Mouse (Mus musculus) right cerebral cortex, postnatal 36 days (tissue): ENCODE results near the gene Snrnp70.
A peak's percentile ranks its signal among the peaks of the same experiment; 100 is the strongest.

ENCODE experiments used
- DNase-seq, 2 experiments: peaks; one replicate each; pipeline ENCODE4 v3.0.0; 2022; ENCODE audit warnings: low spot score in 2 of 2, mixed read lengths in 1 of 2

Snrnp70 gene

DNA sequence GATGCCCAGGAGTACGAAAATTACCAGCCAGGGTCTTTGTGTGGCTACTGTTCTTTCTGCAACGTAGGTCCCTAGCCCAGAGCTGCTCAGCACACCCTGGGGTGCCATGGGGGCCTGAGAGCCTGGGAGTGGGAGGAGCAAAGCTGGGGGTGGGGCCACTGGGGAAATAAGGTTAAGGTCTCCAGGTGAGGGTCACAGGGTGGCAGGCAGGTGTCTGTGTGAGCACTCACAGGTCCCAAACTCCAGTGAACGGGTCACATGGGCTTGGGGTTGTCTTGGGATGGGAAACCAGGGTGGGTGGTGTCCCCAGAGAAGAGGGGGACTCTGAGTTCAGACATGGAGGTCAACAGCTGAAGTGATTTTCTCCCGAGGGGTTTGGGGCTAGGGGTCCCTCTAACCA lies 58.1 kb downstream of the Snrnp70 start:
- no peak for DNase-seq

DNA sequence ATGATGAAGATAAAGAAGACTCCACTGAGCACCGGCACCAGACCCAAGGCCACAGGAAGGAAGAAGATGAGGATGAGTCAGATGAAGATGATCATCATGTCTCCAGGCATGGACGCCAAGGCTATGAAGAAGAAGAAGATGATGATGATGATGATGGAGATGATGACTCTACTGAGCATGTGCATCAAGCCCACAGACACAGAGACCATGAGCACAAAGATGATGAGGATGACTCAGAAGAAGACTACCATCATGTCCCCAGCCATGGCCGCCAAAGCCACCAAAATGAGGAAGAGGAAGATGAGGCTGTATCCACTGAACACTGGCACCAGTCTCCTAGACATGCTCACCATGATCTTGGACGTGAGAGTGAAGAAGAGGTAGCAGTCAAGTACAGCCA lies 59.2 kb downstream of the Snrnp70 start:
- no peak for DNase-seq

DNA sequence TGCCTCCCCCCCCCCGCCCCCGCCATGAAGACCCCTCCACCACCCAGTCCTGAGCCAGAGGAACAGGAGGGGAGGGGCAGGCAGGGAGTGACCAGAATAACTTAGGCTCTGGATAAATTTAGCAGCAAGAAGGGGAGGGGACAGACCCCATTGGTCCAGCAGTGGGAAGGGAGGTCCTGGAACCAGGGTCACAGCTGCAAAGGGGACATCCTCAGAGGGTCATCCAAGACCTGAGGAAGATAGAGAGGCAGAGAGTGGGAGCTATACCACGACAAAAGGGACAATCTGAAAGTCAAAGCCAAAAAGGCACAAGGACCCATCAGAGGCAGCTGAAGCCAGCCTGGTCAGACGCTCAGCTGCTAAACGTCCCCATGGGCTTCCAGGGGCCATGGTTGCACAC lies 60.5 kb downstream of the Snrnp70 start, which contains the start of gene Hrc:
Gene Hrc, plus strand, starts transcription at position 235 of the 400 bp plus-strand sequence.
- DNase-seq = no peak

DNA sequence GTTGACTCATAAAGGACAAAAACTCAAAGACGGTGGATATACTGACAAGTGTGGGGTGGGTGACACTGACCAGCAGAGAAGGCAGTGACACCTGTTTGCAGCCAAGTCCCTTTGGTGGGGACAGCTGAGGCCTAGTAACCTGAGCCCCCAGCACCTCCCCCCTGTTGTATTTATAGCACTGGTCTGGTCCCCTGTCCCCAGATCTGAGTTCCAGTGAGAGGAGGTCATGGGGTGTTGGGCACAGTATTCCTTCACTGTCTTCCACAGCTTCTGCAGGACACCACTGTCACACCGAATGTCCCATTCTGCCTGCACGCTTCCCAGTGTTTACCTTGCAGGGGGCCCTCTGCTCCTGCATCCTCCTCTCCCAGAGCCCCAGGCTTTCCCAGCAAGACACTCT lies 60.9 kb downstream of the Snrnp70 start:
- DNase-seq = no peak

DNA sequence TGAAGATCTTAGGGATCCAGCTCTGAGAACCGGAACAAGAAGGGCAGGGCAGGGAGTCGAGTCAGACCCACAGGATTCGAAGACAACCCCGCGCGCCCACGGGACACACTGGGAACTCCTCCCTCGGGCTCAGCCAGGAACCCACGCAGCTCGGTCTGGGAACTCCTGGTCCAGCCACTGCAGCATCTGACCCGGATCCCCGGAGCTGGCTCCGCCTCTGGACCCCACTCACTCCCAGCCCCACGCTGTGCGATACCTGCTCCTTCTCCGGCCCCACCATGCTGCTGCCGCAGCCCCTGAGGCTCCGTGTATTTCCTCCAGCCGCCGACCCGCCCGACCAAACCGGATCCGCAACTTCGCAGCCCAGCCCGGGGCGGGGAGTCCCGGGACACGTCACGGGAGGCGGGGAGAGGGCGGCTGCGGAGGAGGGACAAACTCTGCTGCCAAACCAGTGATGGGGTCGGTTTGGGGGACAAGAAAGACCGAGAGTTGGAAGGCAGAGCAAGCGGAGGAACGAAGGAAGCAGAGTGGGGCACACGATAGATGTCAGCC lies 62.0 kb downstream of the Snrnp70 start, which contains the start of gene Trpm4:
Gene Trpm4, minus strand, starts transcription at position 350 of the 552 bp plus-strand sequence.
- DNase-seq = peak in 1 of 2 experiments; percentile 59

DNA sequence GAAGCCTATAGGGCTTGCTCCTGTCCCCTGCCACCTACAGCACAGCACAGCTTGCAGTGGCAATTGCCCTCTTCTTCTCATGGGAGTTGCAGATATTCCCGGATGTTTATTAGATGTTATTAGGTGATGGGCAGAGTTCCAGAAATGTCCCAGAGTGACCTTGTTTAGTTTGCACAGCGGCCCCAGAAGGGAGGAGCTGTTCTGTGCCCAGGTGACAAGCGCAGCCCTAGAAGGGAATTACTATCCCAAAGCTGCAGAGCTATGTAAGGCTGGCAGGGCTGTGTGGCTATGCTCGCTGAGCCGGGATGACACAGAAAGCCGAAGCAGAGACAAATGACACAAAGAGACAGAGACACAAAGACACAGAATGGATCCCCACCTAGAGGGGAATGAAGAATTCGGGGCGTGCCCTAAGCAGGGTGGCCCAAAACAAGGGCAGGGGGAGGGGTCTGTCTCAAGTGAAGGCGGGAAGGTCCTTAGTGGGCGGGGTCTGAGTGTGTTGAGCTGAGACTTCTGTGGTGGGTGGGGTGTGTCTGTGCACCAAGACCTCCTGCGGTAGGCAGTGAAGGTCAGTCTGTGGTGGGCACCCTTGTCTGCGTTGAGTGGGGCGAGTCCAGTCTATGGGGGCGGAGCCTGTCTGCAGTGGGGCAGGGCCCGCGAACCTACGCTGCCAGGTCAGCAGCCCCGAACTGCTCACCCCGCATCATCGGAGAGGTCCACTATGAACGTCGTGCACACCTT lies 62.7 kb downstream of the Snrnp70 start:
- no peak for DNase-seq

DNA sequence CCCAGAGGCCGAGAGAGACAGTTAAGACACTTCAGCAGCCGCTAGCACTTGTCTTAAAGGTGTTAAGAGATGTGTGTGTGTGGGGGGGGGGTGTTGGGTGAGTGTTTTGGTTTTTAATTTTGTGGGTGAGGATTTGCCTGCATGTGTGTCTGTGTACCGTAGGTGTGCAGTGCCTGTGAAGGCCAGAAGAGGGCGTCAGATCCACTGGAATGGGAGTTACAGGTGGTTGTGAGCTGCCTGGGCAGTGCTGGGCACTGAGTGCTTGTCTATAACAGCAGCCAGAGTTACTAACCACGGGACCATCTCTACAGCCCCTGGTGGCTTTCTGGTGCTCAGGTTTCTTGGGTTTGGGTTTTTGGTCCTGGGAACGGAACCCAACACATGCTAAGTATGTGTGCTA lies 64.0 kb downstream of the Snrnp70 start:
- no peak for DNase-seq

DNA sequence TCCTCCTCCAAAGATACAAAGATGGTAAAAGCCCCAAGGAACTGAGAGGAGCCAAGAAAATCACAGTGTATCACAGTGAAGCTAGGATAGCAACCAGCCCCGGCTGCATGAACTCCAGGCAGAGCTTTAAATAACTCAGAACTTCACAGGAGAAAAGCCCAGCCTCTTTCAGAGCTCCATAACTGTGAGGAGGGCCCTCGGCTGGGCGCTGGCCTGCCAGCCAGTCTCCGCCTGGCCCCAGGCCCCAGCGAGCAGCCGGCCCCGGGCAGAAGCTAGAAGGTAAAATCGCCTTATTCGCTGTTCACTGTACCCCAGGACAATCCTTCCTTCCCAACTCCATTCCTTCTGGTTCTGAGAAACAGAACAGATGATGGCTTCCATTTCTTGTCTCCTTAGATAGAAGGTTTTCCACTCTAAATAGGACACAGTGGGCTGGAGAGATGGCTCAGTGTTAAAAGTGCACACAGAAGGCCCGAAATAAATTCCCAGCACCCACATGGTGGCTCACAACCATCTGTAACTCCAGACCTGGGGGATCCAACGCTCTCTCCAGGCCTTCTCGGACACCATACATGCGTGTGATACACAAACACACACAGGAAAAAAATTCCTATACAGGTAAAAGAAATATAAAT lies 66.6 kb downstream of the Snrnp70 start:
- DNase-seq = no peak
